Comparison of ENCODE assay signal across 18 mouse cellular contexts in genomic region chr19:54116829-54117228, GRCm38 (mm10).
"Had no signal": no experiment of that assay in that cellular context is flagged by ENCODE, and none has a peak within 500 bp of the region (broad histone marks: within the 10 kb centered on the region; RNA-seq: fewer than 3 reads in every experiment).

No protein-coding gene starts in this region.

- H3K9ac ChIP-seq: lung, embryonic 14.5 days; midbrain, embryonic 13.5 days; neural tube, embryonic 13.5 days; neural tube, embryonic 15.5 days had no signal

- ATAC-seq: midbrain, embryonic 13.5 days; midbrain, embryonic 16.5 days had no signal

- H3K4me2 ChIP-seq: lung, embryonic 14.5 days; midbrain, embryonic 13.5 days; neural tube, embryonic 13.5 days; neural tube, embryonic 15.5 days had no signal

- H3K36me3 ChIP-seq: midbrain, embryonic 10.5 days; midbrain, embryonic 13.5 days; neural tube, embryonic 13.5 days; neural tube, embryonic 15.5 days had no signal

- H3K4me3 ChIP-seq: midbrain, embryonic 10.5 days; midbrain, embryonic 13.5 days; myocyte; neural tube, embryonic 13.5 days; neural tube, embryonic 15.5 days had no signal

- H3K9me3 ChIP-seq: midbrain, embryonic 10.5 days; midbrain, embryonic 13.5 days; neural tube, embryonic 13.5 days; neural tube, embryonic 15.5 days had no signal

- H3K27ac ChIP-seq: midbrain, embryonic 10.5 days; midbrain, embryonic 13.5 days; neural tube, embryonic 13.5 days; neural tube, embryonic 15.5 days had no signal

- DNase-seq: lung, adult 18-20 months; lung, embryonic 14.5 days; lung, postnatal 10 days; lung, postnatal 4 days; retina, postnatal 1 day; right cerebral cortex, adult 18-20 months; right cerebral cortex, postnatal 25 days; right cerebral cortex, postnatal 4 days; spleen, adult 18-20 months; thymus, adult 18-20 months; thymus, postnatal 14 days; thymus, postnatal 36 days had no signal
